Mouse (Mus musculus) colon, adult 2 months (tissue): ENCODE measurements around the gene 9030612E09Rik. TPM values are rescaled to one million over a fixed set of nuclear protein-coding genes. Genes with fewer than 3 reads are reported as not detected.

Experiments
- polyA plus RNA-seq: library from polyadenylated mRNA; depleted of rRNA; stranded (reverse); fragments of >200 nt; gene quantifications from 2 replicates; pipeline ENCODE4 v1.2.3, GENCODE M21; 2012; rRNA removed

The 9030612E09Rik gene
- polyA plus RNA-seq: 0.35 and 0.57 TPM in 2 replicates

DNA sequence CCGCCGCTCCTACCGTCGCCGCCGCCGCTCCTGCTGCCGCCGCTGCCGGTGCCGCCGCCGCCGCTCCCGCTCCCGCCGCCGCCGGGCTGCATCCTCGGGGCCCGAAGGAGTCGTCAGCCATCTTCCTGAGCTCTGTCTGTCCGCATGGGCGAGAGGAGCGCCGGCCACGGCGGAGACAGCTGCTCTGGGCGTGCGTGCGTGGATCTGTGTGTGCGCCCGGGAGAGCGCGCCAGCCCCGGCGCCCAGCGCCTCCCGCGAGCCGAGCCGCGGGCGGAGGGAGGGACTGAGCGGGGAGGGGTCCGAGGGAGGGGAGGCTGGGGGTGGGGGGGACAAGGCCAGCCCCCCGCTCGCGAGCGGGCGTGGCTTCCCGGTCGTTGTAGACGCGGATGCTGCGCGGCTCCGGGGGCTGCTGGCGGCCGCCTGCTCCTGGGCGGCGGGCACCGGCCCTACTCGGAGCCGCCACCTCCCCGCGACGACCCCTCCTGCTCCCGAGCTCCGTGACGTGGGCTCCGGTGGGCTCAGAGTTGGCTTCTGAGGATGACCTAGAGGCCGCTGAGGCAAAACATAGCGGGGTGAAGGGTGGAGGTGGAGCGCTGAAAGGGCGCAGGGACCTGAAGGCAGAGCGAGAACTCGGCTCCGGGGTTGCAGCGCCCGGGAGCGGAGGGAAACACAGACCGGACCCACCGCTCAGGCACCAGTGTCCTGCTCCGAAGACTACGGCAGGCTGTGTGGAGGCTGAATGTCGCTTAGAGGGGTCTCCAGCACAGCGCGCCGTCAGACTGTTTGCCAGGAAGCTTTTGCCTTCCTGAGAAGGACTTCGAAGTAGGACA lies at the start of gene 9030612E09Rik, which contains the start of gene Sobp:
Gene 9030612E09Rik (plus strand): TSS at position 379 of the 830 bp plus-strand sequence.
Gene Sobp (minus strand): TSS at position 205 of the 830 bp plus-strand sequence.

DNA sequence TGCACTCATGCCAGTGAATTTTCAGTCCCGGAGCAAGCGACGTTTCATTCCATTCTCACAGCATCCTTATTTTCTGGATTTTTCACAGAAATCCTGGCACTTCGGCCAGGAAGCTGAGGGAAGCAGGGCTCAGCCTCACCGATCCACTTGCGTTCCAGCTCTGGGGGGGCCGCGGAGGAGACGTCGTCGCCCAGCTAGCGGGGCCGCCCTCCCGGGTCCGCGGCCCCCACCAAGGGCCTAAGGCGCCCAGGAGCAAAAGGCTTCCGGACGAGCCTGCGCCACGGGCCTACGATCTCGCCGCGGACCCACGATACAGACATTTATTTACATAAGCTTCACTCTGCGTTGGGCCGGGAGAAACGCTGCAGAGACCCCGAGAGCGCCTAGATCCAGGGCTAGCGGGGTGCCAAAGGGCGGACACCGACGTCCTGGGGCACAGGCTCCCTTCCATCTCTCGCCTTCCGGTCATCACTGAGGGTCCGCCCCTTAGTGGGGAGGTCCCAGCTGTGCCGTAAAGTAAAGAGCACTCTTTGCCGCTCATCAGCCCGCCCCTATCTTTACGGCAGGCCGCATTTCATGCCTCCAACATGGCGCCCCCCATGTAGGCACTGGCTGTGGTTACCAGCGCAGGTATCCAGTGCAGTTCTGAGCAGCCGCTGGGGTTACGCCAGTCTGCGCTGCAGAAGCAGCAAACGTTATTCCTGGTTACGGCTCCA lies 46.6 kb downstream of the 9030612E09Rik start, which contains the start of gene Pdss2:
Gene Pdss2 (plus strand): TSS at position 577 of the 716 bp plus-strand sequence.

Other genes with a start within 250 kb of the 9030612E09Rik start
- 2.8 and 2.9 TPM in 2 replicates for gene Sobp, start 174 bp upstream of the 9030612E09Rik start, polyA plus RNA-seq
- 23.0 and 27.2 TPM in 2 replicates for gene Pdss2, start 46.8 kb downstream of the 9030612E09Rik start, polyA plus RNA-seq